Mouse (Mus musculus): ENCODE results near the gene Zdhhc7.

The Zdhhc7 gene

DNA sequence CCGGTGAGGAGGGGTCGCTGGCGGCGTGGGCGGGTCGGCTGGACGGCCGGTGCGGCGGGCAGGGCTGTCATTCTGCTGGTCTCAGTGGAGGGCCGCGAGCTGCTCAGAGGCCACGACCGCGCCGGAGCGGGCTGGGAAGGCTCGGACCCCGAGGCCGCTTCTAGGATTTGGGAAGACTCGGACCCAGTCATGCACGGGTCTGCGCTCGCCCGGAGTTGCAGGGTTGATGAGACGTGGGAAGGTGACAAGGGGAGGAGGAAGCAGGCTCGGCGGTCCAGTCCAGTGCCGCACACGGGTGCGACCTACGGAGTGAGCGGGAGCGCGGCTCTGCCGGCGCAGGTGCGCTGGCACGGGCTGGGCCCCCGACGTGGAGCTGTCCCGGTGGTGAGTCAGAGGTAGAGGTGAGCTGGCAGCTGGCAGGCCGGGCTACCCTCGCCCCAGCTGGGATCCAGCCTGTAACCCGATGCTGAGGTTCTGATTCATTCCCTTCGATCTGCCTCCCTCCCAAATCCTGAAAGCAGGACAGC is 13.1 kb upstream of the Zdhhc7 start:
- DNase-seq (ENCODE audit: low spot score) = no peak

DNA sequence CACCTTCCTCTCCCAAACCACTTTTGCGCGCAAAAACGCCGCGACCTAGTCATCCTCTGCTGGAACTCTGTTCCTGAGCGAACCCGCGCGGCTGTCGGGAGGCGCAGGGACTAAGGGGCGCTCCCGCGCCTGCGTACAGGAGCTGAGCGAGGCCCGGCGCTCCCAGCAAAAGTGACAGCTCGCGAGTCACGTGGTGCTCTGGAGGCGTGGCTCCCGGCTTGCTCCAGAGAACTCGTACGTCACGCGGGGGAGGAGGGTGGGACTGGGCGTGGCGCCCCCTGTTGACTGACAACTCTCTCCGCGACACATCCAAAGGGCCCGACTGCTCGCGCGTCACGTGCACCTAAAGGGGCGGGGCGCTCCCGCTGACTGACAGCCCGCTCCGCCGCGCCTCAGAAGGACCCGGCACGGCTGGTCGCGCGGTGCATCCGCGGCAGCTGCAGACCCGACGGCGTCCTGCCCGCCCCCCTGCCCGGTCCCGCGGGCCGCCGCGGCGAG is 12.5 kb upstream of the Zdhhc7 start, which contains the start of gene 6430548M08Rik:
Gene 6430548M08Rik (plus strand): TSS at position 395 of the 498 bp plus-strand sequence.
- peak; percentile 100 for DNase-seq (ENCODE audit: low spot score)

- DNase-seq (ENCODE audit: low spot score) = peak; percentile 56
Measured at GRCm38 (mm10) chr8:120113306-120113705, 12.0 kb upstream of the Zdhhc7 start.

GRCm38 (mm10) chr8:120112535-120112934 is 11.3 kb upstream of the Zdhhc7 start:
- DNase-seq (ENCODE audit: low spot score) = no peak

DNA sequence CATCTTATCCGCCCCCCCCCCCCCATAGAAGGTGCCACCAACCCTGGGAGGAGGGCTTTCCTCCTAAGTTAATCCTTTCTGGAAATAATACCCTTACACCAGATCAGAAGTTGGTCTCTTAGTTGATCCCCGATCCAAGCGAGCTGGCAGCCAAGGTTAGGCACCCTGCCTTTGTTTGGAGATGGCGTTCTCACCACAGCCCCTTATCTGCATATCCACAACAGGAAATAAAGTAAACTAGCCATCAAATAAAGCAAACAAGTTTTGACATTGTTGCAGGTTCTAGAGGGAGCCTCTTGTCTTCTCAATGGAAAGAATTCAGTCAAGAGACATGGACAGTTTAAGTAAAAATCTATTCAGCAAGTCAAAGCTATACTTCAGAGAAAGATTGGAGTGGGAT is 10.1 kb upstream of the Zdhhc7 start:
- DNase-seq (ENCODE audit: low spot score) = no peak

GRCm38 (mm10) chr8:120110966-120111365 is 9.7 kb upstream of the Zdhhc7 start:
- DNase-seq (ENCODE audit: low spot score) = no peak

DNA sequence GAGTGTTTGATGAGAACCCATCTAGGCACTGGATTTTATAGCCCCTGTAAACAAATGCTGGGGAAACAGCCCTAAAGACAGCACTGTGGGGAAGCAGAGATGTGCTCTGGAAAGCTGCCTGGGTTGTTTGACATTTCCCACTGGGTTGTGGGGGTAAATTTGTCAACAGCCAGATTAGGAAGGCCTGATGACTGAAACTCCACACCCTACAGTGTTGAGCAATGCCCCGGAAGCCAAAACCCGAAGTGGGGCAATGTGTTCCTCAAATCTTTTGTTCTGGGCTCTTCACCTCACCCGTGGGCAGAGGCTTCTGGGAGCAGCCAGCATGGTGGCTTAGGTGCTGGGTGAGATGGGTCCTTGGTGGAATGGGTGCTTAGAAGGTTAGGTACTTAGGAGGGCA is 7.9 kb upstream of the Zdhhc7 start:
- DNase-seq (ENCODE audit: low spot score) = no peak

- DNase-seq (ENCODE audit: low spot score) = peak; percentile 67
Measured at GRCm38 (mm10) chr8:120104721-120105272, 3.5 kb upstream of the Zdhhc7 start.

DNA sequence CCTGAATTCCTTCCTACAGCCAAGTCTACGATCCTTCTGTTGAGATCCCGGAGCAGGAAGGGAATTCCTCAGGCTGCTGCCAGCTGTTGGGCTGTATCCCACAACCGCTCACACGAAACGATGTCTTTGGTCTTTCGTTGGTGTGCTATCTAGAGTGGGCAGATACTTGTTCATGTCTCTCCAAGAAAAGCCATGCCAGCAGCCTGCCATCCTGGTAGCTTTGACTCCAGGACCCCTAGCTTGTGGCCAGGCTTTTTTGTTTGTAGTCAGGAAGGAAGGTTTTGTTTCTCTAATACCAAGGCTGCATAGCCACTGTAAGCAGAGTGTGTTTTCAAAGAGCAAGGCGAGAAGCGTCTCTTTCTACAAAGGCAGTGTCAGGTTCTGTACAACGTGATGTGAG is 2.6 kb upstream of the Zdhhc7 start:
- no peak for DNase-seq (ENCODE audit: low spot score)

GRCm38 (mm10) chr8:120100388-120101067 is 754 bp downstream of the Zdhhc7 start:
- DNase-seq (ENCODE audit: low spot score) = no peak

- DNase-seq (ENCODE audit: low spot score) = no peak
Measured at GRCm38 (mm10) chr8:120096486-120096885, 4.8 kb downstream of the Zdhhc7 start.

GRCm38 (mm10) chr8:120094801-120095200 is 6.5 kb downstream of the Zdhhc7 start:
- DNase-seq (ENCODE audit: low spot score) = no peak

DNA sequence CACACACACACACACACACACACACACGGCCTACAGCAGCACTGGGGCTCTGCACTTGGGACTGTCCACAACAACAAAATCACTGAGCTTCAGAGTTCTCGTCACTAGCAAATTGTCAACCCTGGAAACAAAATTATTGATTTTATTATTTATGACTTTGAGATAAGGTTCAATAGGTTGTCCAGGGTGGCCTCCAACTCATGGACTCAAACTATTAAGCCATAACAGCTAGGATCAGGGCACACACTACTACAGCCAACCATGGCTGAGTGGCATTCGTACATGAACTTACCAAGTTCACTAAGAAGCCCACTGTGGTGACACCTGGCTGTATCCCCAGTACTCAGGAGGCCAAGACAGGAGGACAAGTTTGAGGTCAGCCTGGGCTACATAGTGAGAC is 8.2 kb downstream of the Zdhhc7 start:
- no peak for DNase-seq (ENCODE audit: low spot score)

DNA sequence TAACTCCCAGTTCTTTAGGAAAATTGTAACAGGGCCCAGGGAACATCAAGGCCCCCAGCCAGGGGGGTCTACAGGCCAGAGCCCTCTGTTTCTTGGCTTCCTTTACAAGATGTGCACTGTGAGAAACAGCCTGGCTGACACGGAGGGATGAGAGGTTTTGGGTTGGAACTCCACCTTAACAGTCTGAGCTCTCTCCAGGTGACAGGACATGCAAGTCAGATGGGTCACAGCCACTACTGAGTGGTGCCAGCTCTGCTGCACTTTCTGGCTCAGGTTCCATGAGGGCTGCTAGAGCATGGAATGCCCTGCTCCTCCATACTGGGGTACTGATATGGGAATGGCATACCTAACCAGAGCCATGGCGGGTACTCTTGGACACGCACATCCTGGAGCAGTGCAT is 10.2 kb downstream of the Zdhhc7 start:
- DNase-seq (ENCODE audit: low spot score) = no peak

- no peak for DNase-seq (ENCODE audit: low spot score)
Measured at GRCm38 (mm10) chr8:120089511-120089910, 11.8 kb downstream of the Zdhhc7 start.

- DNase-seq (ENCODE audit: low spot score) = no peak
Measured at GRCm38 (mm10) chr8:120084783-120085182, 16.5 kb downstream of the Zdhhc7 start.

DNA sequence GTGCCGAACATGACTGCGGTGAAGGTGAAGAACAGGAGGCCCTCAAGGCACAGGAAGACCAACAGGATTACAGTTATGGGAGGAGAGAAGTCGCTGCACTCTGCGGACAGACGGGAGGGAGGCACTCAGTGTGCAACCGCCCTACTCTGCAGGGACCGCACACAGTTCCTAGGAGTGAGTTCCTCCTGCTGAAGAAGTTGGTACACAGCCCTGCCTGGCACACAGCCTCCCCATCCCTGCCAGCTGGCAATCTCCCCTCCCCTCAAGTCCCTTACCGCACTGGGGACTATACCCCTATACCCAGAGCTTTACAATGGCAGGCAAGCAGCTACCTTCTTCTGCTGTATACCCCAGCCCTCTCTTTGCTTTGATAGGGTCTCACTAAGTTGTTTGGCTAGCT is 18.0 kb downstream of the Zdhhc7 start:
- DNase-seq (ENCODE audit: low spot score) = no peak

DNA sequence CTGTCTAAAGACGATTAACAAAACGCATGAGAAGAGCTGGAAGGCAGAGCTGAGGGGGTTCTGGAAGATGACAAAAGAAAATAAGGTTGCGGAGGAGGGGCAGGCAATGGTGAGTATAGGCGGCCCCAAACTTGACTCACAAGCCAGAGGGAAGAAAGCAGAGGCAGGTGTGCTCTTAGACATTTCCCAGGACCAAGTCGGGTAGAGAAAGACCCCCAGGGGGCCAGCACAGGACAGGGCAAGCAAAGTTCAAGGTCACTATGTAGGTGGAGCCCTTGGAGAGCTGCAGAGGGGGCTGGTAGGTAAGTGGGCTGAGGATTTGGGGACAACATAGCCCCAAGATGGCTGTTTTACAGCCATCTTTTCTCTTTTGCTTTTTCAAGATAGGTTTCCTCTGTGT is 21.9 kb downstream of the Zdhhc7 start:
- DNase-seq (ENCODE audit: low spot score) = no peak

DNA sequence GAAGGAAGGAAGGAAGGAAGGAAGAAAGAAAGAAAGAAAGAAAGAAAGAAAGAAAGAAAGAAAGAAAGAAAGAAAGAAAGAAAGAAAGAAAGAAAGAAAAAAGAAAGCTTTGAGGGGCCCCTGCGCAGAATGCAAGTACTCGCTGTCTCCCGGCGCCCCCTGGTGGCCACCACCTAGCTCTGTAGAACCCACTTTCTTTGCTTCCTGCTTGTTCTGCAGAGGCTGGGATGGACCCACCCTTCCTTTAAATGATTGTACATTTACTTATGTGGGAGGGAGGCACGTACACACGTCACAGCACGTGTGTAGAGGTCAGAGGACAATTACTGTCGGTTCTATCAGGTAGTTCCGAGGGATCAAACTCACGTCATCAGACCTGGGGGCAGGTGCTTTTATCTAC is 23.2 kb downstream of the Zdhhc7 start:
- DNase-seq (ENCODE audit: low spot score) = peak; percentile 70

DNA sequence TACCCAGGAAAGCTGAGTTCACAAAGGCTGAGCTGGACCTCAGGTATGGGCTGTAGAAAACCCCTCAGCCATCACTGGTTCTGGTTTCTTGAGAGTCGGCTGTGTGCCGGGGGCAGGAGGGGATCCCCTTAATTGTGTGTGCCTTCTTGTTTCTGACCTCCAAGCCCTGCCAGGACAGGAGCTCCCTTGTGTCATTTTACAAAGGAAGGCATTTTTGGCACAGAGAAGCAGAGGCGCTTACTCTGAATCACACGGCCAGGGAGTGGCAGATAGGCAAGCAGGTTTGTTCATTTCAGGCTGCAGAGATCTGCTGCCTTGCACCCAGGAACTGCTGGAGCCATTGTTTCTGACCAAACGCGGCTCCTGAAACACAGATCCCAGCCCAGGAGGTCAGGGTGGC is 25.9 kb downstream of the Zdhhc7 start:
- DNase-seq (ENCODE audit: low spot score) = no peak

DNA sequence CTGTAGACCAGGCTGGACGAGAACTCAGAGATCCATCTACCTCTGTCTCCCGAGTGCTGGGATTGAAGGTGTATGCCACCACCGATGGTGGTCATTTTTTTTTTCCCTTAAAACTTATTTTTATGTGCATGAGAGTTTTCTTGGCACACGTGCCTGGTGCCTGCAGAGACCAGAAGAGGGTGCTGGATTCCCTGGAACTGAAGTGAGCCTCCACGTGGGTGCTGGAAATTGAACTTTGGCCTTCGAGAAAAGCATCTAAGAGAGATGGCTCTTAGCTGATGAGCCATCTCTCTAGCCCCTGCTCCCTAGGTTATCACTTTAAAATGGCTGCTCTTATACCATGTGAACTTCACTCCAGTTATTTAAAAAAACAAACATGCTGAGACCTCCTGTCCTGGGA is 26.8 kb downstream of the Zdhhc7 start:
- DNase-seq (ENCODE audit: low spot score) = no peak

DNA sequence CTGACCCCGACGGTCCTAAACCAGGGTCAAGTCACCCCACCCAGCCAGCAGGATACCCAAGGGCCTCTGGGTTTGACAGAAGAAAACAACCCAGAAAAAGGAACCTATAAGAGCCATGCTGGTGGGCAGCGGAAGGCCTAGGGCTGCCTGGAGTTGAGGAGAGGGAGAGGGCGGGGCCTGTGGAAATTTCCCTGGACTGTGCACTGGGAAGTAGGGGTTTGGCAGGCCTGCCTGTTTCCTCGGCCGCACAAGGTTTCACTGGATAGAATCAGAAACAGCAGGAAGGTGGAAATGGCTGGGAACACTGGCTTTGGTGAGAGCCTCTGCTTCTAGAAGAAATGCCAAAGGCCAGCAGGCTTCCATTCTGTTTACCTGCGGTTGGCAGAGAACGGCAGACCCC is 28.5 kb downstream of the Zdhhc7 start:
- DNase-seq (ENCODE audit: low spot score) = no peak

DNA sequence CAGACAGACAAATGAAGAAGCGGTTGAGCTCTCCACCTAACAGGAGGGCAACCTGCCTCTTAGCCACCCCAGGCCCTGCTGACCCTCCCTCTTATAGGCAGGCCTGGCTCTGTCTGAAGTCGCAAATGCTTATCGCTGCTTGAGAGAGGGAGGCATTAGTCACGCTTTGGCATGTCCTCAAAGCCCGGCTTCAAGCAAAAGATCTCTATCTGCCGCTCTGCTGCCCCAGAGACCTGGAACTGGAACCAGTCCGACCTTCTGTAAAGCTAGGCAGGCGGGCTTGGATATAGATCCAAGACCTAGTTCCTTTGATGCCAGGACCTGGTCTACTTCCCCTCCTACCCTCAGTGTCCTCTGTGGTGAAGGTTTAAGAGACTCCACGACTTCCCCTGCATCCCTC is 29.0 kb downstream of the Zdhhc7 start:
- DNase-seq (ENCODE audit: low spot score) = peak; percentile 38

GRCm38 (mm10) chr8:120071684-120072083 is 29.6 kb downstream of the Zdhhc7 start:
- DNase-seq (ENCODE audit: low spot score) = peak; percentile 67
